Mouse (Mus musculus) embryonic fibroblast, embryonic 13.5 days (primary cell): ENCODE measurements around the gene Abca14.

Experiments
- CTCF ChIP-seq: IDR thresholded peaks from 2 replicates; pipeline ENCODE4 v1.5.1; 2011; ENCODE audit warnings: mild to moderate bottlenecking, control low read depth, low read length, moderate library complexity, borderline replicate concordance; ENCODE audit not compliant: insufficient read depth
- POLR2A ChIP-seq: IDR thresholded peaks from 2 replicates; pipeline ENCODE4 v1.6.1; 2011; ENCODE audit warnings: low read depth, mild to moderate bottlenecking, control low read depth, low read length, moderate library complexity

- no peak for TF ChIP-seq CTCF
- no peak for TF ChIP-seq POLR2A
Observed at GRCm38 (mm10) chr7:120241092-120241491, 37.3 kb downstream of the Abca14 start.
